Mouse (Mus musculus): Measurements from ENCODE around the gene Cd86.

Cd86 gene

GRCm38 (mm10) chr16:36665782-36666181 is at the start of gene Cd86:
Cd86 (minus strand) TSS chr16:36666081.
- DNase-seq (ENCODE audit: low spot score) = no peak

DNA sequence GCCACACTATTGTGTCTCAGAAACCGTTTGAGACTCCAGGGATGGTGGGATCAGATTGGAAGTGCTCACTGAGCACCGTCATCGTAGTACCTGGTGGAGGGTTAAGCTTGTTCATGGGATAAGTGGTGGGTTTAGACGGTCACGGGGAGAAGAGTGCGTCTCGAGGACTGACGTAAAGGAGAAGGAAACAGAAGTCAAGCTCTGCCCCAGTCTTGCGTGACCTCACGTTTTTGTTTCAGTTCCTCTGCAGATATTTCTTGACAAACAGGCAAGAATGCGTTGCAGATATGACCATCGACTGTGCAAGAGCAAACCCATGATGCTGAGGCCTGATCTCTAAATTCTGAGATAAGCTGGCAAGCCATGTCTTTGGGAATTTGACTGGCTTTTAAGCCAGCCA is 45.9 kb upstream of the Cd86 start:
- DNase-seq (ENCODE audit: low spot score) = no peak

DNA sequence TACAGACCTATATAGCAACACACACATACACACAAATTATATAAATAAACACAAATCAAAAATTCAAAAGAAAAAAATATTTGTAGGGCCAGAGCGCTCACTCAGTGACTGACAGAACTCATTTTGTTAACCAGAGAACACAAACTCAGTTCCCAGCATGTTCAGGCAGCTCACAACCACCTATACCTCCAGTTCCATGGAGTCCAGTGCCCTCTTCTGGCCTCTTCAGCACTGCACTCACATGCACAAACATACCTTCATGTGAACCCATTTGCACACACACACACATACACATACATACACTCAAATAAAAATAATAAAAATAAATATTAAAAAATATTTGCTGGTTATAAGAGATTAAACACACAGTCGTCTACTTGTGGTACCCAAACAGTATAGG is 44.9 kb upstream of the Cd86 start:
- no peak for DNase-seq (ENCODE audit: low spot score)

- DNase-seq (ENCODE audit: low spot score) = no peak
Measured at GRCm38 (mm10) chr16:36709405-36709804, 43.5 kb upstream of the Cd86 start.

GRCm38 (mm10) chr16:36708751-36709150 is 42.9 kb upstream of the Cd86 start:
- no peak for DNase-seq (ENCODE audit: low spot score)

GRCm38 (mm10) chr16:36707702-36708423 is 42.0 kb upstream of the Cd86 start:
- DNase-seq (ENCODE audit: low spot score) = no peak

DNA sequence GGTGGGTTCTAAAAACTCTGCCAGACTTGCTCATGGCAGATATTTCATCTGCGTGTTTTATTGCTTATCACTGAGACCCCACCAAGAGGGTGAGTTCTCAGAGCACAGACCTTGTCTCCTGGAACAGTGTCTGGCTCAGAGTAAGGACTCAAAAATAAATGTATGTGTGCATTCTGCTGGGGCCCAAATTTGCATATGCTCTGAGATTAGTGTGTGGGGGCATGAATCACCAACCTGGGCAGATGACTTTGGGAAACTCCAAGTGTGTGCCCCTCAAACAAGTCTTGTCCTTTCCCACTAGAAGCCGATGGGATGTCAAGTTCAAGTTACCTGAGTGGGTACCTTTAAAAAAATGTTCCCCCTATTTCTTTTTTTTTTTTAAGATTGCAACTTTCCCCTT is 34.6 kb upstream of the Cd86 start:
- no peak for DNase-seq (ENCODE audit: low spot score)

DNA sequence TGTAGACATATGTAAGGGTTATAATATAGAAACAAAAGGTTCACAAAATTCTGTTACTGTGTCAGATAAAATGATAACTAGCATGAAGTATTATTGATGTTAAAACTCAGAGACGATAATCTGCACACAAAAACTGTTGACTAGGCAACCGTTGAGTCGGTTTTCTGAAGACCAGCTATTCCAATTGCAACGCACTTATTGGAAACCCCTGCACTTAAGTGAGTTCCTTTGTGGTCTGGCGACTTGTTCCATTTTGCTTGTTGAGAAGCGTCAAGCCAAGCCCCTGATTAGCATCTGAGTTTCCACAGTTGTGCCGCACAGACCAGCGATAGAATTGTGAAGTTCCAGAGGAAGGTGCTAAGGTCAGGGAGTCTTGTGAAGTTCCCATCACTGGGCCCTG is 31.4 kb upstream of the Cd86 start:
- DNase-seq (ENCODE audit: low spot score) = no peak

- no peak for DNase-seq (ENCODE audit: low spot score)
Measured at GRCm38 (mm10) chr16:36694798-36695290, 29.0 kb upstream of the Cd86 start.

GRCm38 (mm10) chr16:36693818-36694413 is 28.0 kb upstream of the Cd86 start, which contains the start of gene Ildr1:
Ildr1 (plus strand) TSS chr16:36693978.
- DNase-seq (ENCODE audit: low spot score) = no peak

DNA sequence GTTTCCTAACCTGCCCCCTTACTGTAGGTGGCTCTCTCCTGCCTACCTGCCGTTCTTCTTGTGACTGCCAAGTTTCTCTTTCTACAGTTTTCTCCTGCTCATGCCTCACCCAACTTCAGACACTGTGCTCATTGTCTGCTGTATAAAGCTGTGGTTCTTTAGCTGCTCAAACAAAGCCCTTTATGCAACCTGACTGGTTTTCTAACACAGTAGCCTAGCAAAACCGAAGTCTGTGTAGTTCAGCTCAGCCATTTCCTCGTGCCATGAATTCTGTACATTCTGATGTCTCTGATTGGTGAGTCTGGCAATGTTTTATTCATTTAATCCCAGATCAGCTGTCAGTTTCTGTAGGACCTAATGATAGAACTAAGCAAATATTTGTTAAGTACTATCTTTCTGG is 25.6 kb upstream of the Cd86 start:
- no peak for DNase-seq (ENCODE audit: low spot score)

- DNase-seq (ENCODE audit: low spot score) = no peak
Measured at GRCm38 (mm10) chr16:36688076-36688475, 22.2 kb upstream of the Cd86 start.

DNA sequence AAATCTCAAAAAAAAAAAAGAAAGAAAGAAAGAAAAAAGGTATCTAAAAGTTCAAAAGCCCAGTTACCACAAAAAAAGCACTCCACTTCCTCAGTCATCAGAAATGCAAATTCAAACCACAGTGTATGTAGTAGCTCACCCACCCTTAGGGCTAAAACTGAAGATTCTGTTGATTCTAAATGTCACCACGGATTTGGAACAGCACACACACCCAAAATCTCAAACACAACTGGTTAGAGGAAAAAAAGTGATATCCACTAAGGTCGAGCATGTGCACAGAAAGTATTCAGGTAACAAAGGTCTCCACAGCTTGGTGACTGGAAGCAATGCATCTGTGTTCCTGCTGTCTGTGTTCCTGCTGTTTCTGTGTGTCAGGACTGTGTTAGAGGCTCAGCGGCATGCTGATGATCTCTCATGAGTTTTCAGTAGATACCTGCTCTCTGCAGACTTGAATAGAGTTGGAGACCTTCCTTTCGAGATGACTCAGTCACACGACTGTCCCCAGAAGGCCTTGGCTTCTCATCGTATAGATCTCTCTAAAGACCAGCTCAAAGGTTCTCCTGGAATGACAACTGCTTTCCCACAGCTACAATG is 18.5 kb upstream of the Cd86 start:
- DNase-seq (ENCODE audit: low spot score) = no peak

GRCm38 (mm10) chr16:36681829-36682228 is 15.9 kb upstream of the Cd86 start:
- no peak for DNase-seq (ENCODE audit: low spot score)

- DNase-seq (ENCODE audit: low spot score) = no peak
Measured at GRCm38 (mm10) chr16:36675902-36676301, 10.0 kb upstream of the Cd86 start.

- no peak for DNase-seq (ENCODE audit: low spot score)
Measured at GRCm38 (mm10) chr16:36675304-36675703, 9.4 kb upstream of the Cd86 start.

GRCm38 (mm10) chr16:36674457-36675204 is 8.8 kb upstream of the Cd86 start:
- no peak for DNase-seq (ENCODE audit: low spot score)

DNA sequence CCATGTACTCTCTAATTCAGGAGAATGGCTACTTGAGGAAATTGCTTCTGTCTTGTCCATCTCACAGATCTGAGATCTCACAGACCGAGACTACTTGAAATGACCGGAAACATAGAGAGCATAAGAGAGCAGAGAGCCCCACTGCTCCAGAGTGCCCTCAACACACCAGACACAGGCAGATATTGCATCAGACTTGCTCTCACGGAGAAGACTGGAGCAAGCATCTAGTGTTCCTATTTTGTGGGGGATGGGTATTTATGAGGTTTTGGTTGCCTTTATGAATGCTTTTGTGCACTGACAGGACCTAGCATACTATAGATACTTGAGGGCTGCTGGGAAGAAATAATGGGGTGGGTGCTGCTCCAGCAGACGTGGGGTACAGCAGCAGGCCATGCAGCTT is 7.3 kb upstream of the Cd86 start:
- no peak for DNase-seq (ENCODE audit: low spot score)

GRCm38 (mm10) chr16:36670590-36670989 is 4.7 kb upstream of the Cd86 start:
- no peak for DNase-seq (ENCODE audit: low spot score)

- no peak for DNase-seq (ENCODE audit: low spot score)
Measured at GRCm38 (mm10) chr16:36666448-36667017, 652 bp upstream of the Cd86 start.

GRCm38 (mm10) chr16:36663484-36663883 is 2.4 kb downstream of the Cd86 start:
- no peak for DNase-seq (ENCODE audit: low spot score)

DNA sequence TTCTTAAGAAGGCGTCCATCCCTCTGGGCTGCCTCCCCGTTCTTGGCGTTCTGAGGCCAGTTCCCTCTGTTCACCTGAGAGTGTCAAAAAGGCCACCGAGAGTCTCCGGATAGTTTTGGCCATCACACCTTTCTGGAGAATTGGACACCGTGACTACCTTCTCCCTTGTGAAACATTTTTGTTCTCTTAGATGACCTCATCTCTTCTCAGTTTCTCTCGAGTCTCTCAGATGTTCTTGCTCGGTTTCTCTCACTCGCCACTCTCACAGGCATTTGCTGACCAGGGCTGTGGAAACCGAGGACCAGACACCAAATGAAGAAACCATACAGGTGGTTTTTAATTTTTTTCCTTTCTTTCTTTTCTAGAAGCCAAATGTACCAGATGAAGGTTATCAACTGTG is 4.6 kb downstream of the Cd86 start:
- no peak for DNase-seq (ENCODE audit: low spot score)

Data from ovary, postnatal 10 days (tissue).